Mouse (Mus musculus) spleen, adult 2 months (tissue): ENCODE results near the gene Ubash3b.

Experiments used
- CTCF ChIP-seq: fragments of 200-500 bp; IDR thresholded peaks from 2 replicates; pipeline ENCODE4 v1.5.1; 2011; ENCODE audit warnings: mild to moderate bottlenecking, inconsistent platforms; ENCODE audit not compliant: insufficient read depth, insufficient read length, insufficient replicate concordance; ENCODE audit errors: extremely low read depth
- POLR2A ChIP-seq: fragments of 200-500 bp; IDR thresholded peaks from 2 replicates; pipeline ENCODE4 v1.6.1; 2011; ENCODE audit warnings: low read depth, low read length, inconsistent platforms

DNA sequence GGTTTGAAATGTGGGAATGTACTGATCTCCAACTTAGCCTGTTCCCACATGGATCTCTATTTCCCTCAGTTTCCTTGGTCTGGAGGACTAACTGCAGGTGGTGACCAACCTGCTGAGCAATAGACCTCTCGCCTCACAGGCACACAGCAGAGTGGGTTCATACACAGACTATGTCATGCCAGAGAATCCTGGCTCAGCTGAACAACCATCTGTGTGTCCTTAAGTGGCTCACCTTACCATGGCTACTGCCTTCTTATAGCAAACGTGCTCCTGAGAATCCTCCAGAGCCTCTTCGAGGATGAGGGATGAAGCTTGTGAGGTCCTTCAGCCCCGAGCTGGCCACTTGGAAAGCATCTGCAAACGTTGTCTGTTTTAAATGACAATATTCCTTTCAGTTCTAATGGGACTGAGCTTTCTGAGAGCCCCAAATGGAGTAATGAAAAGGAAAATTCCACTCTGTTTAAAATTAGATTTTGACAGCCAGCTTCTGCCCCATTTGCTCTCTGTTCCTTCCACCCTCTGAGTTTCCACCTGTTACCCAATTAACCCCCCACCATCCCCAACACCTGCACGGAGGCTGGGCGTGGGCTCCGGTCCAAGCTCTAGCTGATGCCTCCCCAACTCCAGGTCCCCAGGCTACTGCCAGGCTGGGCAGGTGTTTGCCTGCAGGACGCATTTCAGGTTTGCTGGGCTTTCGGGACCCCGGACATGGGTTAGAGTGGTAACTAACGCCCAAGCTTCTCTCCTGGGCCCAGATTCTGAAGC lies 37.2 kb upstream of the Ubash3b start:
- TF ChIP-seq CTCF (no peak), POLR2A (no peak)
